Mouse (Mus musculus) brain, embryonic 14.5 days (tissue): Measurements from ENCODE around the gene Tnik.

Source experiments
- CTCF ChIP-seq: fragments of 200-500 bp; IDR thresholded peaks from 2 replicates; pipeline ENCODE4 v1.5.1; 2012; ENCODE audit warnings: inconsistent platforms, mild to moderate bottlenecking, moderate library complexity, borderline replicate concordance; ENCODE audit not compliant: insufficient read depth, insufficient read length; ENCODE audit errors: extremely low read depth
- POLR2A ChIP-seq: fragments of 200-500 bp; IDR thresholded peaks from 2 replicates; pipeline ENCODE4 v1.6.1; 2012; ENCODE audit warnings: mild to moderate bottlenecking, inconsistent platforms, borderline replicate concordance; ENCODE audit not compliant: poor library complexity, insufficient read depth, insufficient read length, severe bottlenecking; ENCODE audit errors: extremely low read depth

DNA sequence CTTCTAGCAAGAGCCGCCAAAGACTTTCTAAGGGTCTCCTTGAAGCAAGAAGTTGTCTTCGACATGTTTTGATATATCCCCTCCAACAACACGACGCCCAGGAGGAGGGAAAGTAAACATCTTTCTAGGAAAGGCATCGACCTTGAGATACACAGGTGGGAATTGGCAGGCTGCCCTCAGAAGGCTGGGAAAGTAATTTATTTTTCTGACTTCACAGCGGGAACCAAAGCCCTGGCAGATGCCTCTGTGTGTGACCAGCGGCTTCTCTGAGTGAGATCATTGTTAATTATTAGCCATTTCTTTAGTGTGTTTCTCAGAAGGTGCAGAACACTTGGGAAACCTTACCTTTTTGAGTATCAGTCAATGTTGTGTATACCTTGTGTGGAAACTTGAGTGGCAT, 328.3 kb downstream of the Tnik start:
- TF ChIP-seq POLR2A: no peak
- TF ChIP-seq CTCF: no peak
